ENCODE assay signal across 38 mouse cellular contexts in the genomic region with DNA sequence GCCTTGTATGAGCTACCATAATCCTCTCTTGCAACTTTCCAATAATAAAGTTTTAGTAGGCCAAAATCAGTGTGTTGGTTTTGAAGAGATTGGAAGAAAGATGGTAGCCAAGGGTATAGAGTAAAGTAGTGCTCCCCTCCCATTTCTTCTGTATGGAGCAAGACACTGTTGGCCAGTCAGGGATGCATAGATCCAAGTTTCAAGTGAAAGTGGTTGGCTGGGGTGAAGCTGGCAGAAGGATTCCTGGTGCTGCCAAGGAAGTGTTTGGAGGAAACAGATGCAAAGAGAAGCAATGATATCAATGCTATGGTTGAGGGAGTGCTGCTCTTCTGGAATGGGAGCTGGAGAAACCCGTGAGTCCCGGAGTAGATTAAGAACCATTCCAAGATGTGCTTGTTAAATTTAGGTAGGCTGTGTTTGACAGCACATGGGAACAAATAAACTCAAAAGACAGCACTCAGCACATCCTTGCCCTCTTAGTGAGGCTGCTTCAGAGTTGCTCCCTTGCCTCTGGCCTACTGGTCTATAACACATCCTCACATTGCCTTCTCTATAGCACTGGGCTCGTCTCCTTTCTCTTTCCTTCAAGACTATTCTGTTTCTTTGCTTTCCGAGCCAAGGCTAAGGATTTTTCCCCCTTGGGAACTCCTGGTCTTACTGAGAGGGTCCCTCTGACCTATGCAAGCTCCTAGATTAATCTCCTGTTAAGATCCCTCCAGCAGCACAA. TPM values are rescaled to one million over a fixed set of nuclear protein-coding genes. Genes with fewer than 3 reads are reported as not detected.
"Had no signal": no experiment of that assay in that cellular context is flagged by ENCODE, and none has a peak within 500 bp of the region (broad histone marks: within the 10 kb centered on the region; RNA-seq: fewer than 3 reads in every experiment).

No protein-coding gene starts in this region.

- H3K27me3 ChIP-seq: limb, embryonic 12.5 days; limb, embryonic 13.5 days; limb, embryonic 15.5 days; liver, embryonic 12.5 days; liver, embryonic 13.5 days; liver, embryonic 15.5 days; lung, embryonic 15.5 days; megakaryocyte, embryonic 14.5 days; midbrain, embryonic 12.5 days; midbrain, embryonic 13.5 days; midbrain, embryonic 15.5 days had no signal

- H3K4me2 ChIP-seq: limb, embryonic 12.5 days; limb, embryonic 13.5 days; limb, embryonic 15.5 days; liver, embryonic 11.5 days; liver, embryonic 12.5 days; liver, embryonic 13.5 days; liver, embryonic 15.5 days; lung, embryonic 14.5 days; lung, embryonic 15.5 days; midbrain, embryonic 11.5 days; midbrain, embryonic 12.5 days; midbrain, embryonic 13.5 days; midbrain, embryonic 15.5 days had no signal

- H3K4me1 ChIP-seq: limb, embryonic 10.5 days; limb, embryonic 12.5 days; liver, embryonic 12.5 days; liver, embryonic 13.5 days; liver, embryonic 15.5 days; lung, embryonic 15.5 days; megakaryocyte, embryonic 14.5 days had no signal

- H3K36me3 ChIP-seq: limb, embryonic 10.5 days; limb, embryonic 12.5 days; limb, embryonic 13.5 days; limb, embryonic 15.5 days; liver, embryonic 12.5 days; liver, embryonic 13.5 days; liver, embryonic 15.5 days; lung, embryonic 15.5 days; midbrain, embryonic 10.5 days; midbrain, embryonic 12.5 days; midbrain, embryonic 13.5 days; midbrain, embryonic 15.5 days had no signal

- H3K4me3 ChIP-seq: limb, embryonic 10.5 days; limb, embryonic 12.5 days; limb, embryonic 13.5 days; limb, embryonic 15.5 days; liver, embryonic 12.5 days; liver, embryonic 13.5 days; liver, embryonic 15.5 days; lung, embryonic 15.5 days; megakaryocyte, embryonic 14.5 days; midbrain, embryonic 10.5 days; midbrain, embryonic 12.5 days; midbrain, embryonic 13.5 days; midbrain, embryonic 15.5 days; myocyte had no signal

- H3K9ac ChIP-seq: limb, embryonic 12.5 days; limb, embryonic 13.5 days; limb, embryonic 15.5 days; liver, embryonic 12.5 days; liver, embryonic 13.5 days; liver, embryonic 14.5 days; liver, embryonic 15.5 days; liver, postnatal 0 days; lung, embryonic 14.5 days; lung, embryonic 15.5 days; midbrain, embryonic 12.5 days; midbrain, embryonic 13.5 days; midbrain, embryonic 15.5 days had no signal

- H3K27ac ChIP-seq: limb, embryonic 10.5 days; limb, embryonic 12.5 days; limb, embryonic 13.5 days; limb, embryonic 15.5 days; liver, embryonic 12.5 days; liver, embryonic 13.5 days; liver, embryonic 14.5 days; liver, embryonic 15.5 days; lung, embryonic 15.5 days; macrophage; midbrain, embryonic 10.5 days; midbrain, embryonic 12.5 days; midbrain, embryonic 13.5 days; midbrain, embryonic 15.5 days had no signal

- DNase-seq: left cerebral cortex, postnatal 4 days; liver; liver, embryonic 13.5 days; liver, postnatal 0 days; lung, adult 18-20 months; lung, adult 2 months; lung, embryonic 14.5 days; lung, postnatal 10 days; lung, postnatal 14 days; lung, postnatal 36 days; lung, postnatal 4 days; midbrain, embryonic 14.5 days had no signal

- H3K9me3 ChIP-seq: limb, embryonic 10.5 days; limb, embryonic 12.5 days; limb, embryonic 13.5 days; limb, embryonic 15.5 days; liver, embryonic 12.5 days; liver, embryonic 13.5 days; liver, embryonic 15.5 days; lung, embryonic 15.5 days; megakaryocyte, embryonic 14.5 days; midbrain, embryonic 10.5 days; midbrain, embryonic 12.5 days; midbrain, embryonic 13.5 days; midbrain, embryonic 15.5 days had no signal

RNA-seq across cellular contexts. Expression of gene Myh2, which starts 22.4 kb away (rescaled TPM):
- total RNA-seq: megakaryocyte progenitor cell, adult 5-6 weeks; megakaryocyte, adult 5-6 weeks; megakaryocyte-erythroid progenitor cell, adult 5-6 weeks; monocyte, adult 5-6 weeks had no signal
- polyA plus RNA-seq: limb, embryonic 10.5 days; limb, embryonic 11.5 days; liver, adult 2 months; liver, embryonic 11.5 days; liver, embryonic 12.5 days; liver, embryonic 13.5 days; liver, embryonic 14.5 days; liver, embryonic 16.5 days; liver, postnatal 0 days; lung, embryonic 14.5 days; lung, embryonic 15.5 days; lung, embryonic 16.5 days; lung, postnatal 0 days; macrophage; midbrain, embryonic 11.5 days; midbrain, embryonic 13.5 days had no signal

RNA-seq across cellular contexts. Expression of gene Myh1, which starts 51.4 kb away (rescaled TPM):
- total RNA-seq: megakaryocyte progenitor cell, adult 5-6 weeks; megakaryocyte, adult 5-6 weeks; megakaryocyte-erythroid progenitor cell, adult 5-6 weeks; monocyte, adult 5-6 weeks had no signal
- polyA plus RNA-seq: liver, adult 2 months; lung, embryonic 14.5 days; lung, embryonic 16.5 days; lung, postnatal 0 days; macrophage; midbrain, embryonic 10.5 days; midbrain, embryonic 11.5 days; midbrain, embryonic 12.5 days; midbrain, embryonic 13.5 days had no signal
